Mouse (Mus musculus): ENCODE measurements around the gene Gns. TPM values are rescaled to one million over a fixed set of nuclear protein-coding genes. Genes with fewer than 3 reads are reported as not detected.
A peak's percentile ranks its signal among the peaks of the same experiment; 100 is the strongest.
"Not testable (repeated sequence)": the region's sequence is repeated elsewhere in the genome, so short reads cannot be mapped to it uniquely, and the experiment has no call there.

Gene Gns
- total RNA-seq (2021) (100 to 1,000 TPM; 169 to 240 TPM), polyA plus RNA-seq (2012; rRNA removed) (657 and 731 TPM in 2 replicates)
- long read RNA-seq, transcript Gns-201 (14 exons, 3,855 nt): major isoform, 152 of 196 reads
- long read RNA-seq, partial matches to known transcripts: 26 of 196 reads
- long read RNA-seq, other reads (novel, unspliced or antisense): 16 of 196 reads

DNA sequence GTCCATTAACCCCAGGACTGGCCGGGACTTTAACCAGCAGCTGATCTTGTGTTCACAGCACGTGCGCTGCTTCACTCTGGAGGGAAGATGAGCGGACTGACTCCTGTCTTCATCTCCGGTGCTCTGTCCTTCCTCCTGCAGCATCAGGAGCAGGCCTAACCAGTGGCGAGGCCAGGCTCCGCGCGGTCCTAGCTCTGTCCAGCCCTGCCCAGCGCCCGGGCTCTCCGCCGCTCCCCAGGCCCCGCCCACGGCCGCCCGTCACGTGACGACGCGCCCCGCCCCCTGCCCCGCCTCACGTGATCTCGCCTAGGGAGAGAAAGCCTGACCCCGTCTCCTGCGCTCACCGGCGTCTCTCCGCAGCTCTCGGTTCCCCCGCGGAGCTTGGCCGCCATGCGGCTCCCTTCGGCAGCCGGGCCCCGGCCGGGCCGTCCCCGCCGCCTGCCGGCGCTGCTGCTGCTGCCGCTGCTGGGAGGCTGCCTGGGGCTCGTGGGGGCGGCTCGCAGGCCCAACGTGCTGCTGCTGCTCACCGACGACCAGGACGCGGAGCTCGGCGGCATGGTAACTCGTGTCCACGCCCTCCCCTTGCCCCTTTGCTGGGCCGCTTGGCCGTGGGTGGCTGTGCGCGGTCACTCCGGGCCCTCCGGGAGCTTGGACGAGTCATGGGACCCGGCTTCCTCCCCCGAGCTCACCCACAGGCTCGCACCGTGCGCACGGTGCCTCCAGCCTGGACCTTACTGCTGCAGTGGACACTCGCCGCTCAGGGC is at the start of gene Gns:
Gene Gns (plus strand): TSS at position 290 of the 764 bp plus-strand sequence.
- peak; percentile 93 for DNase-seq

DNA sequence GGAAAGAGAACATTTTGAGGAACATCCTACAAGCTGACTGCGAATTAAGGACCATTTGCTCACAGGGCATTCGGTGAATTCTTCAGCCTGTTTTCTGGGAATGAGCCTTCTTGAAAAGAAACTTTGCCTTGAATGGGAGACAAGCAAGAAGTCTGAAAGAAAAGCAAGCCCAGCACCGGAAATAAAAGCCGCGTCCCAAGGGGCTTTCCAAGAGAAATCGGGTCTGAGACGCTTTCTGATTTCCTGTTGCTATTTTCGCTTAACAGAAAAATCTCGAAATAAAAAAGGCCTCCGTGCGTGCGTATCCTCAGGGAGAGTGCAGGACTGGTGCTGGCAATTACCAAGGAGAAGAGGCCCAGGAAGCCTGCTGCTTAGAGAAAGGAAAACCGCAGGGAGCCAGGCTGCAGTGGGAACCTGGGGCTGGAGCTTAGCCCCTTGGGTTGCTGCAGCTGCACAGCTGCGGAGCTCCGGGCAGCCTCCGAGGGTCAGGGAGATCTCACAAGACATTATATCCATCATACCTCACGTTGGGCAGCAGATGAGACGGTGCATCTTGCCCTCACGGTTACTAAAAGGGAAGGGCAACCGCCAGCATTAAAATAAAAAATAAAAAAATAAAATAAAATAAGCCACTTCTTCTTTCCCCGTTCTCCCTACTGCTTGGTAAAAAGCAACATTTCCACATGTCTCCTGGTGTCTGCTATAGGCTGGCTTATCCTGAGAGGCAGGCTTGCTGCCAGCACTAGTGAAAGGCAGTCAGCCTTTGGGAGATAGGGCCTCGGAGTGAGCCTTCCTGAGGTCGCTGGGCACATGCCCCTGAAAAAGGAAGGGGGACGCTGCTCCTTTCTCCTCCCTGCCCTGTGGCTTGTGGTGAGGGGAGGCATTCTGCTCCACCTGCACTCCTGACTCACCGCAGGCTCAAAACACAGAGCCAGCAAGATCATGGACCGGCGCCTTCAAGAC is 49.3 kb upstream of the Gns start:
- no peak for DNase-seq

DNA sequence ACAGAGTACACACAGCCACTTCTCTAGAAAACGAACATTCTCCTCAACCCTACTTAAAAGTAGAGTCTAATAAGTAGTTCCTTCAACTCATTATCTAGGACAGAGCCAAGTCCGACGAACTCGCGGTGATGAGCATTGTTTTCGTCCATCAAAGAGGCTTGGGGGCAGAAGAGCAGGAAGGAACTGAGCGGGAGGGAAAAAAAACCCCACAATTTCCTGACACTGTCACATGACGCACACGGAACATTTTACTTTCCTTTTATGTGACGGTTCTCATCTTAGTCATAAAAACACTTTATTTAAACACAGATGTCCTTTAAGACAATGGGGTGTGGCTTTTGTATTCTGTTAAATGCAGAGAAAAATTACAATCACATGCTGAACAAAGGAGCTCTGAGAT is 48.5 kb upstream of the Gns start:
- no peak for DNase-seq

DNA sequence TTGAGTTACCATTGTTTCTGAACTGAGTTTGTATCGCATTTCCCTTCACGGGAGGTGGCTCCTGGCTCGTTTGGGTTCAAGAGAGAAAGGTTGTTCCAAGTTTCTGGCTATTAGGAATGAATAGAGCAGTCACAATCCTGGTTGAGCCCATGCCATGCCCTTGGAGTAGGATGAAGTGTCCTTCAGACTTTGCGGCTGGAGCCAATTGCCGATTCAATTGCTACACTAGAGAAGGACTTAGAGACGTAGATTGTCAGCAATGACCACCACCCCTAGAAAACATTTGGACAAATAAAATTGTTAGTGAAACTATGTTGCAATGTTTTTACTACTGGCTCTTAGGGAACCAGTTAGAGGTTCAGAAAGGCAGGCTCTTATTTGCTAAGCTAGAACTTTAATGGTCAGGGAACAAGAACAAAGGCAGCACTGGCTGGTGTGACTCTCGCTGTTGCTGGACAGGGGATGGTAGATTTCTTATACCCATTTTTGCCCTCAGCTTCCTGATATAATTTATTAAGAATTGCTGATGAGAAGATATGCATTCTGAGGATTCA is 46.4 kb upstream of the Gns start:
- no peak for DNase-seq

DNA sequence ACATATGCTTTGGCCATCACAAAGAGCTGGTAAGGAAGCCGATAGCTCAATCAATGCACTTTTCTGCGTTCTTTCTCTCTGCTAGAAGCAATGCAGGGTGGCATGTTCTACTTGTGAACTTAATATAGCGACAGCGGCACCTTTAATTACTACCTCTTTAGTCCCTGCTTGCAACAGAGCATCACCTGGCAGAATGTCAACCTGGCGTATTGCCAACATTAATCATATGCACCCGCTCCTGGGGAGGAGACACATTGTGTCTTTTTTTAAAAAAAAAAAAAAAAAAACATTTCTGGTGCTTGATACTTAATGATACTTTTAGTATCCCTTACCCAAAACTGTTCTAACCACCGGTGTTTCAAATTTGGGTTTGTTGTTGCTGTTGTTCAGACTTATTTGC is 41.4 kb upstream of the Gns start:
- DNase-seq: peak; percentile 23

DNA sequence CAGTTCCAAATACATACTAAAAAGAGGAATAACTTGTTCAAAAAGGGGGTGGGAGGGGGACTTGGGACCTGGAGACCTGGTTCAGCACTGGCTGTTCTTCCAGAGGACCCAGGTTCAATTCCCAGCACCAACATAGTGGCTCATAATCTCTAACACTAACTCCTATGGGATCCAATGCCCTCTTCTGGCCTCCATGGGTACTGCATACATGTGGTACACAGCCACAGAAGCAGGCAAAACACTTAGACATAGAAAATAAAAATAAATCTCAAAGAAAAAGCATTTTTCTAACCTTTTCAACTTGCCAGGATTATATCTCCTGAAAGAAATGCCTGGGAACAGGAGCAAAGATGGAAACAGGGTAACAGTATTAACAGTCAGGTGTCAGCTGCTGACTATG is 38.7 kb upstream of the Gns start:
- no peak for DNase-seq

- no peak for DNase-seq
These were observed 35.3 kb upstream of the Gns start for GRCm38 (mm10) chr10:121329586-121329985.

GRCm38 (mm10) chr10:121330940-121331339 is 34.0 kb upstream of the Gns start:
- peak; percentile 71 for DNase-seq

GRCm38 (mm10) chr10:121334576-121334975 is 30.3 kb upstream of the Gns start:
- DNase-seq: peak; percentile 74

DNA sequence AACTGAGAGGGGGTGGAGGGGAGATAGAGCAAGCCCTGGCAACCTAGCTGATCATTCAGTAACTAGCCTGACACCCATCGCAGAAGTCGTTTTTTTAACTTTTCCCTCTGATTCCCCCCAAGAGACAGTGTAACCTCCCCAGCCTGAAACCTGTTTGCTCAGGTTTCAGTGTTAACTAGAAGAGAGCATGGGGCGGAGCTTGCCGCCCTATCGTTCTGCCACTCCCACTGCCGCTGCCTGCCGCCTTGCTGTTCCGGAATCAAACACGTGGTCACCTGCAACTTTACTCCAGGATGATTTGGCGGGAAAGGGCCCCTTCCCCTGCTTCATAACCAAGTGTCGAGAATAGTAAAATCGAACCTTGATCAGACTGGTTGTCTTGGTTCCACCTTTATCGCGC is 28.4 kb upstream of the Gns start:
- not testable (repeated sequence) for DNase-seq

GRCm38 (mm10) chr10:121340754-121341593 is 23.9 kb upstream of the Gns start:
- no peak for DNase-seq

GRCm38 (mm10) chr10:121342260-121342659 is 22.6 kb upstream of the Gns start:
- no peak for DNase-seq

GRCm38 (mm10) chr10:121343867-121344266 is 21.0 kb upstream of the Gns start:
- DNase-seq: no peak

DNA sequence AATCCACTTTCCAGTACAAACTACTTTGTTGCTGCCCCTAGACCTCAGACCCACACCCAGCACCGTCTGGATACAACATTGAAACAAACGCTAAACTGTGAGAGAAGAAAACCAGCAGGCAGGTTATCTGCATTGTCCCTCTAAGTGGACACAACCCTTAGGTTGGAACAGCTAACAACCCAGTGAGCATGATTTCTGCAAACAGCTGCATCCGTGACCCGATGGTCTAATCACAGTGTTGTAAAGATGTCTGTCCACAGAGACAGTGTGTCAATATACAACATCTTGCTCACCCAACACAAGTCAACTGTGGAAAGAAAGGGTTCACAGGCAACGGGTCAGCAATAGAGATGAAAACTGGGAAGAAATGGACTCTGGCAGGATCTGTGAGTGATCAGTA is 15.6 kb upstream of the Gns start:
- no peak for DNase-seq

- peak; percentile 43 for DNase-seq
These were observed 14.4 kb upstream of the Gns start for GRCm38 (mm10) chr10:121350357-121351065.

GRCm38 (mm10) chr10:121351066-121351581 is 13.8 kb upstream of the Gns start, which contains the start of gene Tbc1d30:
TSS of gene Tbc1d30 (minus strand) at chr10:121351278.
- DNase-seq: peak; percentile 86

GRCm38 (mm10) chr10:121351692-121352290 is 13.1 kb upstream of the Gns start:
- DNase-seq: no peak

GRCm38 (mm10) chr10:121360358-121360757 is 4.5 kb upstream of the Gns start:
- DNase-seq: no peak

DNA sequence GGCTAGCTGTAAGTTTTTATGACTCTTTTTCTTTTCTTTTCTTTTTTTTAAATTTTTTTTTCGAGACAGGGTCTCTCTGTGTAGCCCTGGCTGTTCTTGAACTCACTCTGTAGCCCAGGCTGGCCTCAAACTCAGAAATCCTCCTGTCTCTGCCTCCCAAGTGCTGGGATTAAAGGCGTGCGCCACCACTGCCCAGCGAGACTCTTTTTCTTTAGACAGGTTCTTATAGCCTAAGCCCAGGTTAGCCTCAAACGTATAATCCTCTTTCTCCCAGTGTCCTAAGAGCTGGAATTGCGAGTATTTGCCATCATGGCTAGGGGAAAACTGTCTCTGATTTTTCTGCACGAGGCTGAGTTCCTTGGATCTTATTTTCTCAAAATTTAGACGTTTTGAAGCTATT is 1.7 kb upstream of the Gns start:
- no peak for DNase-seq

- DNase-seq: no peak
These were observed 584 bp upstream of the Gns start for GRCm38 (mm10) chr10:121364306-121364705.
